Mouse (Mus musculus): ENCODE data around the gene Mn1.

GRCm38 (mm10) chr5:111376276-111377020, 40.7 kb upstream of the Mn1 start:
- TF ChIP-seq POLR2A (IDR thresholded peaks at IDR 0.05; ENCODE audit: extremely low read depth, insufficient read depth, low read length) (no peak), CTCF (IDR thresholded peaks at IDR 0.05; ENCODE audit: extremely low read depth, insufficient read depth, low read length) (no peak)

Measured in cortical plate, adult 2 months (tissue).